In the genomic region with DNA sequence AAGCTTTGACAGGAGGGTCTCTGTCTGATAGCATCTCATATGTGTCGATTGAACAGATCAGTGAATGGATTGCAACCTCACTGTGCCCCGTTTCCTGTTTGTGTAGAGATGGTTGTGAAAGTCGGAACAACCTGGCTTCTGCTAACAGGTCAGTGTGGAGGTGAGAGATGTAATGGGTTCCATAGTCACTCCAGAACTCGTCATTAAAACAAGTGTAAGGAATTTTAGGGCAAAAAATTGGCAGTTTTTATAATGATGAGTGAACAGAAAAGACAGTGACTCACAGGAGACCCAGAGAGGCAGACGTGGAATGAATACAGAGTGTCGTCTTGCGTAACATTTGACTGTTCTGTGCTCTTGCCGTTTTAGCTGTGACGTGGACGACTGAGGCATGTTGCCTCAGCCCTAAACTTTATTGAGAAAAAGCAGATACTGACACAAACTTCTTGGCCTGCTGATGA, we compare ENCODE assay signal across 9 mouse cellular contexts. TPM values are rescaled to one million over a fixed set of nuclear protein-coding genes. Genes with fewer than 3 reads are reported as not detected.
DNase-seq lines count a peak whose midpoint lies in the region; ATAC-seq and TF ChIP-seq lines count a peak whose summit lies in the region.
"Had no signal": no experiment of that assay in that cellular context is flagged by ENCODE, and none has a peak within 500 bp of the region (broad histone marks: within the 10 kb centered on the region; RNA-seq: fewer than 3 reads in every experiment).

No protein-coding gene starts in this region.

- H3K27me3 ChIP-seq in heart, adult 2 months (ENCODE audit: control insufficient read depth, insufficient read depth, low read length), result no peaks in the 10 kb centered on the region
- no peaks in the 10 kb centered on the region for H3K27me3 ChIP-seq in heart, postnatal 0 days (ENCODE audit: control insufficient read depth, insufficient read depth, low read length)
- H3K27me3 ChIP-seq in stomach, embryonic 14.5 days (ENCODE audit: control insufficient read depth, insufficient read depth, low read length), result no peaks in the 10 kb centered on the region
- H3K27me3 ChIP-seq: limb, embryonic 15.5 days had no signal

- H3K9ac ChIP-seq in heart, adult 2 months (ENCODE audit: low read depth, low read length), result no peak overlapping the region; the same call in 1 of the 2 replicates
- H3K9ac ChIP-seq in heart, postnatal 0 days (replicated peaks; ENCODE audit: low read depth, low read length), result no peak overlapping the region
- H3K9ac ChIP-seq in stomach, embryonic 14.5 days (replicated peaks; ENCODE audit: low read depth, low read length), result no peak overlapping the region

- H3K9me3 ChIP-seq in heart, postnatal 0 days (replicated peaks; ENCODE audit: control insufficient read depth, low read length), result no peaks in the 10 kb centered on the region
- no peaks in the 10 kb centered on the region for H3K9me3 ChIP-seq in stomach, embryonic 14.5 days (ENCODE audit: control insufficient read depth, low read depth, low read length)
- H3K9me3 ChIP-seq: limb, embryonic 15.5 days had no signal

- intact Hi-C loops in heart, adult 2 months (cut with DNase I), result loop anchor here (2.0 to 5.0 kb wide), 2 partner anchors 73 to 113 kb away; partner anchors contain the start of genes Kctd6 and Pdhb
- intact Hi-C loops in heart, postnatal 14 days (cut with DNase I), result loop anchor here (5.0 kb wide), 2 partner anchors 113 to 158 kb away; partner anchors contain the start of genes Acox2 and Kctd6

- peaks cover 7% of the 10 kb centered on the region for H3K36me3 ChIP-seq in heart, adult 2 months (ENCODE audit: control insufficient read depth, insufficient read depth, low read length)
- H3K36me3 ChIP-seq in heart, postnatal 0 days (replicated peaks; ENCODE audit: control insufficient read depth, insufficient read depth, low read length), result 0 out of 2 replicates have a peak, but pooled peaks cover 9% of the 10 kb centered on the region
- H3K36me3 ChIP-seq in stomach, embryonic 14.5 days (ENCODE audit: control insufficient read depth, insufficient read depth, low read length), result no peaks in the 10 kb centered on the region
- H3K36me3 ChIP-seq: limb, embryonic 15.5 days had no signal

- TF ChIP-seq CTCF in heart, adult 2 months (IDR thresholded peaks at IDR 0.05), result no peak
- no peak for TF ChIP-seq CTCF in bone marrow macrophage, adult 2 months (IDR thresholded peaks at IDR 0.05; ENCODE audit: low read depth, low read length)
- TF ChIP-seq CTCF in heart, postnatal 0 days (IDR thresholded peaks at IDR 0.05; ENCODE audit: low read depth), result no peak

- TF ChIP-seq POLR2A in heart, adult 2 months (IDR thresholded peaks at IDR 0.05; ENCODE audit: insufficient read depth, low read depth, low read length), result no peak
- no peak for TF ChIP-seq POLR2A in bone marrow macrophage, adult 2 months (IDR thresholded peaks at IDR 0.05; ENCODE audit: borderline replicate concordance, low read depth, low read length)

- 45% methylated on average over 10 of the region's 10 CpGs for WGBS in heart, adult 2 months
- WGBS in heart, postnatal 0 days, result 61% methylated on average over 10 of the region's 10 CpGs
- 43% methylated on average over 10 of the region's 10 CpGs for WGBS in stomach, embryonic 14.5 days

- H3K4me1 ChIP-seq in heart, adult 2 months (ENCODE audit: control insufficient read depth, insufficient read depth, low read length), result peaks cover 6% of the 10 kb centered on the region
- peaks cover 36% of the 10 kb centered on the region for H3K4me1 ChIP-seq in bone marrow macrophage, adult 2 months (ENCODE audit: control insufficient read depth, insufficient read depth, low read length)
- peaks cover 12% of the 10 kb centered on the region for H3K4me1 ChIP-seq in heart, postnatal 0 days (ENCODE audit: control insufficient read depth, insufficient read depth)
- H3K4me1 ChIP-seq in stomach, embryonic 14.5 days (ENCODE audit: control insufficient read depth, insufficient read depth, low read length), result peaks cover 8% of the 10 kb centered on the region; the same call in 1 of the 2 replicates

- 0 out of 2 replicates have a peak, but pooled peaks cover 3% of the 10 kb centered on the region for H3K79me2 ChIP-seq in heart, adult 2 months (replicated peaks; ENCODE audit: control insufficient read depth, insufficient read depth, low read length)

- no peak for TF ChIP-seq EP300 in heart, adult 2 months (IDR thresholded peaks at IDR 0.05; ENCODE audit: insufficient read depth, low read depth, low read length)
- TF ChIP-seq EP300 in heart, postnatal 0 days (IDR thresholded peaks at IDR 0.05; ENCODE audit: low read depth), result no peak

- H3K4me3 ChIP-seq in heart, adult 2 months, result peak overlapping the region; percentile 74; the same call in 1 of the 2 replicates
- peak overlapping the region; percentile 55 for H3K4me3 ChIP-seq in bone marrow macrophage, adult 2 months (ENCODE audit: insufficient read depth, low read length)
- peak overlapping the region; percentile 87; the same call in 1 of the 2 replicates for H3K4me3 ChIP-seq in heart, postnatal 0 days (ENCODE audit: low read depth, low read length)
- H3K4me3 ChIP-seq in stomach, embryonic 14.5 days (ENCODE audit: low read depth, low read length), result 0 out of 2 replicates have a peak overlapping the region, but pooled peaks have one; percentile 75

- DNase-seq in heart, adult 2 months, result peak in 1 of 2 experiments; percentile 29
- DNase-seq in heart, postnatal 14 days, result no peak
- peak; percentile 84 for DNase-seq in 416B (ENCODE audit: low read depth)
- DNase-seq in heart, postnatal 0 days (ENCODE audit: low spot score), result no peak
- peak; percentile 17 for DNase-seq in lung, postnatal 10 days
- DNase-seq in thymus, postnatal 14 days, result no peak

- peak overlapping the region; percentile 84 for H3K4me2 ChIP-seq in heart, postnatal 0 days (ENCODE audit: low read depth, low read length)
- peak overlapping the region; percentile 70 for H3K4me2 ChIP-seq in stomach, embryonic 14.5 days (replicated peaks; ENCODE audit: low read depth, low read length)

- H3K27ac ChIP-seq in heart, adult 2 months, result no peak overlapping the region; the same call in 1 of the 2 replicates
- peak overlapping the region; percentile 52 for H3K27ac ChIP-seq in bone marrow macrophage, adult 2 months (ENCODE audit: insufficient read depth, low read depth, low read length)
- no peak overlapping the region; the same call in 1 of the 2 replicates for H3K27ac ChIP-seq in heart, postnatal 0 days (ENCODE audit: low read depth)
- H3K27ac ChIP-seq in stomach, embryonic 14.5 days (ENCODE audit: low read length), result no peak overlapping the region
- H3K27ac ChIP-seq: limb, embryonic 15.5 days had no signal

- ATAC-seq in heart, postnatal 0 days (ENCODE audit: insufficient read depth, low read depth), result no peak
- no peak for ATAC-seq in stomach, embryonic 14.5 days (ENCODE audit: insufficient number of reproducible peaks, insufficient read depth, low FRiP score, low read depth)

RNA-seq across cellular contexts. Expression of gene Pxk, which starts 1.6 kb away (rescaled TPM):
- total RNA-seq in heart, adult 2 months (2021), result 10 to 100 TPM; 23.1 to 24.6 TPM
- polyA plus RNA-seq in heart, adult 2 months (2012; rRNA removed), result 18.3 and 27.3 TPM in 2 replicates
- 10 to 100 TPM; 20.6 to 24.4 TPM for total RNA-seq in heart, postnatal 14 days (2021)
- 41.8 and 45.3 TPM in 2 replicates for polyA plus RNA-seq in bone marrow macrophage, adult 2 months (2012; ENCODE audit: insufficient read depth, insufficient read length, missing spikeins)
- total RNA-seq in heart, postnatal 0 days (2014; rRNA removed; ENCODE audit: low replicate concordance), result 14.5 and 23.7 TPM in 2 replicates
- 26.2 and 28.9 TPM in 2 replicates for polyA plus RNA-seq in heart, postnatal 0 days (2015; fragmentation: Nextera tagmentation; extraction: Ambion mirVana)
- polyA plus RNA-seq in stomach, embryonic 14.5 days (2014; fragmentation: Nextera tagmentation; extraction: Ambion mirVana), result 42.8 and 47.2 TPM in 2 replicates

RNA-seq across cellular contexts. Expression of gene Rpp14, which starts 19.4 kb away (rescaled TPM):
- 10 to 100 TPM; 23.1 to 29.7 TPM for total RNA-seq in heart, adult 2 months (2021)
- polyA plus RNA-seq in heart, adult 2 months (2012; rRNA removed), result 11.2 and 16.7 TPM in 2 replicates
- total RNA-seq in heart, postnatal 14 days (2021), result 10 to 100 TPM; 25.5 to 28.5 TPM
- polyA plus RNA-seq in bone marrow macrophage, adult 2 months (2012; ENCODE audit: insufficient read depth, insufficient read length, missing spikeins), result 13.3 and 20.1 TPM in 2 replicates
- 22.7 and 61.8 TPM in 2 replicates for total RNA-seq in heart, postnatal 0 days (2014; rRNA removed; ENCODE audit: low replicate concordance)
- polyA plus RNA-seq in heart, postnatal 0 days (2015; fragmentation: Nextera tagmentation; extraction: Ambion mirVana), result 42.4 and 42.8 TPM in 2 replicates
- 57.4 and 65.0 TPM in 2 replicates for polyA plus RNA-seq in stomach, embryonic 14.5 days (2014; fragmentation: Nextera tagmentation; extraction: Ambion mirVana)

Comparison
In these comparisons a context has a peak if more than half of its experiments do, and no peak if none do; other contexts are left out.
1. DNase-seq: peak in 416B (single experiment) and lung, postnatal 10 days (single experiment); none in heart, postnatal 14 days (0 of 2), heart, postnatal 0 days (single experiment) and thymus, postnatal 14 days (single experiment).
2. Peak in every context shown above with its lines, with median percentiles within 50 percentile points of each other: H3K4me3 ChIP-seq.